Mouse (Mus musculus) limb, embryonic 14.5 days (tissue): ENCODE measurements around the gene Unc13d. TPM values are rescaled to one million over a fixed set of nuclear protein-coding genes. Genes with fewer than 3 reads are reported as not detected.

Source experiments
- ATAC-seq: fragments of 200-750 bp; cut with Nextera tagmentation; 2 replicates; pipeline ENCODE4 v1.8.0; 2017; ENCODE audit warnings: low read depth, moderate number of reproducible peaks, moderate TSS enrichment; ENCODE audit not compliant: low FRiP score
- DNase-seq: peaks from one replicate; pipeline ENCODE4 v3.0.0-alpha.2; 2015; ENCODE audit warnings: low spot score
- H3K27ac ChIP-seq: fragments of 300-500 bp; sonication (generic); replicated peaks from 2 replicates; pipeline ENCODE4 v1.5.1; 2014; ENCODE audit warnings: low read depth, mild to moderate bottlenecking, low read length, moderate library complexity, mixed read lengths
- H3K27me3 ChIP-seq: fragments of 300-500 bp; sonication (generic); 2 replicates; pipeline ENCODE4 v1.6.1; 2014; ENCODE audit warnings: low read length, mixed read lengths; ENCODE audit not compliant: control insufficient read depth, insufficient read depth
- H3K36me3 ChIP-seq: fragments of 300-500 bp; sonication (generic); 2 replicates; pipeline ENCODE4 v1.6.1; 2014; ENCODE audit warnings: mild to moderate bottlenecking, low read length, moderate library complexity, mixed read lengths; ENCODE audit not compliant: control insufficient read depth, insufficient read depth
- H3K4me1 ChIP-seq: fragments of 300-500 bp; sonication (generic); 2 replicates; pipeline ENCODE4 v1.6.1; 2014; ENCODE audit warnings: antibody characterized with exemption, low read length, mixed read lengths; ENCODE audit not compliant: control insufficient read depth, insufficient read depth
- H3K4me2 ChIP-seq: fragments of 300-500 bp; sonication (generic); replicated peaks from 2 replicates; pipeline ENCODE4 v1.6.1; 2014; ENCODE audit warnings: low read depth, mild to moderate bottlenecking, low read length, moderate library complexity; ENCODE audit not compliant: severe bottlenecking
- H3K4me3 ChIP-seq: fragments of 300-500 bp; sonication (generic); replicated peaks from 2 replicates; pipeline ENCODE4 v1.5.1; 2014; ENCODE audit warnings: low read length
- H3K9ac ChIP-seq: fragments of 300-500 bp; sonication (generic); 2 replicates; pipeline ENCODE4 v1.6.1; 2014; ENCODE audit warnings: mild to moderate bottlenecking, low read depth, low read length, moderate library complexity; ENCODE audit not compliant: severe bottlenecking
- H3K9me3 ChIP-seq: fragments of 300-500 bp; sonication (generic); 2 replicates; pipeline ENCODE4 v1.6.1; 2016; ENCODE audit warnings: low read length; ENCODE audit not compliant: control insufficient read depth
- POLR2A ChIP-seq: fragments of 200-500 bp; IDR thresholded peaks from 2 replicates; pipeline ENCODE4 v1.8.0; 2012; ENCODE audit warnings: inconsistent platforms, mild to moderate bottlenecking, moderate library complexity, borderline replicate concordance; ENCODE audit not compliant: insufficient read depth, insufficient read length; ENCODE audit errors: extremely low read depth
- WGBS: fragments of 180-500 bp; shearing (Covaris S2); extraction: QIAGEN DNeasy Blood & Tissue Kit; methylation state at CpG from one replicate; pipeline ENCODE4 v1.1.7; 2014; 5-methylcytosine and 5-hydroxymethylcytosine counted together
- polyA plus RNA-seq, 2 experiments: library from polyadenylated mRNA; depleted of rRNA in 1 of 2; stranded (reverse) in 1 of 2; unstranded in 1 of 2; fragments of >200 nt; fragmentation: Nextera tagmentation in 1 of 2; extraction: Ambion mirVana in 1 of 2; gene quantifications; 2 replicates each; pipeline versions ENCODE4 v1.2.1 to v1.2.3; 2012 to 2014

Gene Unc13d
- polyA plus RNA-seq, 2 experiments = 3.4 to 4.3 TPM

DNA sequence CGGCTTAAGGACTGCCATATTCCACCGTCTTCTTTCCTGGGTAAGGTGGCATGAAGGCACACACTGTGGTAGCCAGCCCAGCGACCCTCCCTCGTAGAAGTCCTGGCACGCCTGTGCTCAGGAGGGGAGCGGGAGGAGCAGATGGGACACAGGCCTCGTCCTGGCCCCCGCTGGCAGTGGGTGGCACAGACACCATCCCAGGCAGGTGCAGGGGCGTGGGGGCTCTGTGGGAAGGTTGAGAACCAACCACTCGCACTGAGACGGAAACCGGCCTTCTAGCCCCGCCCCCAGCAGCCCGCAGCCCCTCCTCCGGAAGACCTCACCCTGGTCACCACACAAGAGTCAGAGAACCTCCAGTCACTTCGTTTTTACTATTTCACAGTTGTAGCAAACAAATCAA is 460 bp upstream of the Unc13d start:
- Histone ChIP-seq H3K9me3 (no peaks in the 10 kb centered on the region), H3K27me3 (no peaks in the 10 kb centered on the region), H3K9ac (0 out of 2 replicates have a peak overlapping the region, but pooled peaks have one; percentile 34), H3K4me1 (peaks cover 14% of the 10 kb centered on the region; the same call in 1 of the 2 replicates), H3K4me3 (peak overlapping the region; percentile 19; the same call in 1 of the 2 replicates), H3K36me3 (peaks cover 43% of the 10 kb centered on the region), H3K27ac (no peak overlapping the region; the same call in 1 of the 2 replicates), H3K4me2 (peak overlapping the region; percentile 43)
- ATAC-seq (no peak), DNase-seq (peak; percentile 28)
- WGBS = 11% methylated on average over 16 of the region's 16 CpGs
- no peak for TF ChIP-seq POLR2A

DNA sequence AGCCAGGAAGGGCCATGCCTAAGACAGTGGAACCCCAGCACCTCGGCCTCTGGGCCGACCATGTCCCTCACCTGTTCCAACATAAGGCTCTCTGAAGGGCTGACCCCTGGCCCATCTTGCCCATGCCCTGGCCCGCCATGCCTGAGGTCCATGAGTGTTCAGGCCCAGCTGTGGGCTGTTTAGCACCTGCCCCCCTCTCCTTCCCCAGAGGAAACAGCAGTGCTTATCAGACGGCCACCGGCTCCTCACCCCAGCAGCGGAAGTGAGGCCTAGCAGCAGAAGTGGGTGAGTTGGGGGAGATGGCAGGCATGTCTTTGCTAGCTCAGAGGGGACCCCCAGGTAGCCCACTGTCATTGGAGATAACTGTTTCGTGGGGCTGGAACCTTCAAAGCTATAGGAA is 925 bp downstream of the Unc13d start:
- peaks cover 31% of the 10 kb centered on the region for H3K36me3 ChIP-seq
- DNase-seq = no peak
- 81% methylated on average over 6 of the region's 7 CpGs for whole genome bisulfite sequencing
- no peak overlapping the region for H3K27ac ChIP-seq
- TF ChIP-seq POLR2A = no peak
- no peak overlapping the region for H3K4me3 ChIP-seq
- no peak overlapping the region for H3K4me2 ChIP-seq
- H3K9me3 ChIP-seq = no peaks in the 10 kb centered on the region
- H3K27me3 ChIP-seq = no peaks in the 10 kb centered on the region
- H3K4me1 ChIP-seq = peaks cover 14% of the 10 kb centered on the region; the same call in 1 of the 2 replicates
- no peak for ATAC-seq
- no peak overlapping the region for H3K9ac ChIP-seq

DNA sequence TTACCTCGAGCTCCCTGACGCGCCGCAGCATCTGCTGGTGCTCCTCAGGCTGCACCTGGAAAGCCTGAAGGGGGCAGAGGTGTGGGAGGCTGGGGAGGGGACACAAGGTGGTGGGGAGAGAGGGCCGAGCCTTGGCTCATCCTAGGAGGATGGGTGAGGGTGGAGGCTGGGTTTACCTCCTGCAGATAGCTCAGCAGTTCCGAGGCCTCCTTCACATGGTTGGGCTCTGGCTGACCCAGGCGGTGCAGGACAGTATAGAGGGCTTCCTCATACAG is 1.6 kb downstream of the Unc13d start:
- ATAC-seq (no peak), DNase-seq (no peak)
- no peaks in the 10 kb centered on the region for H3K27me3 ChIP-seq
- peaks cover 14% of the 10 kb centered on the region; the same call in 1 of the 2 replicates for H3K4me1 ChIP-seq
- H3K4me3 ChIP-seq = no peak overlapping the region
- H3K9me3 ChIP-seq = no peaks in the 10 kb centered on the region
- no peak for TF ChIP-seq POLR2A
- 67% methylated on average over 7 of the region's 7 CpGs for WGBS
- no peak overlapping the region for H3K9ac ChIP-seq
- H3K4me2 ChIP-seq = no peak overlapping the region
- peaks cover 26% of the 10 kb centered on the region for H3K36me3 ChIP-seq
- no peak overlapping the region for H3K27ac ChIP-seq

DNA sequence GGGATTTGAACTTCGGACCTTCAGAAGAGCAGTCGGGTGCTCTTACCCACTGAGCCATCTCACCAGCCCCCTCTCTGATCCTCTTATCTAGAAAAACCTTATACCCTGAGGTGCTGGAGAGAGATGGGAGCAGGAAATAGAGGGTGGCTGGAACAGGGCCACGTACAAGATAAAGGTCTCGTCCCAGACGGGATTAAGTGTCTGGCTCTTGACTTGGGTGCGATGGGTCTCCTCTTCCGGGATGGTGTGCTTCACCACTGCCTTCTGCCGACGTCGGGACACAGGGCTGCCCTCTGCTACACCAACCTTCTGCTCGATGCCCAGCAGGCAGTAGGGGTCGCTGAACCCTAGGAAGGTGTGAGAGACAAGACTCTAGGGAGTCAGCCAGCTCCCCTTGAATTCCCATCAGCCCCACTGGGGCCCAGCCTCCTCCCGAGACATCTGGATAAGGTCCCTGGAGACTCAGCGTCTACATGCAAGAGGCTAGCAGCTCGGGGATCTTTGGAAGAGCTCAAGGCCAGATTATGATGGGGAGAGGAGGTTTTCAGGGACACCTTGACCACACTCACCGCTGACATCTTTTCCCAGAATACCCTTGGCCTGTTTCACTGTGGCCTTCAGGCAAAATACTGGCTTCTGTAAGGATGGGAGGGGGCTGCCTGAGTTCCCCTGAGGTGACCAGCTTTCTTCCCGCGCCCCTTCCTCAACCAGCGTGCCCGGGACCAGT is 2.1 kb downstream of the Unc13d start:
- H3K4me3 ChIP-seq = no peak overlapping the region
- peaks cover 20% of the 10 kb centered on the region for H3K36me3 ChIP-seq
- no peak overlapping the region for H3K27ac ChIP-seq
- peaks cover 14% of the 10 kb centered on the region; the same call in 1 of the 2 replicates for H3K4me1 ChIP-seq
- H3K9ac ChIP-seq = no peak overlapping the region
- H3K4me2 ChIP-seq = no peak overlapping the region
- no peaks in the 10 kb centered on the region for H3K27me3 ChIP-seq
- no peaks in the 10 kb centered on the region for H3K9me3 ChIP-seq
- no peak for TF ChIP-seq POLR2A
- no peak for DNase-seq
- no peak for ATAC-seq
- 65% methylated on average over 14 of the region's 20 CpGs for WGBS

DNA sequence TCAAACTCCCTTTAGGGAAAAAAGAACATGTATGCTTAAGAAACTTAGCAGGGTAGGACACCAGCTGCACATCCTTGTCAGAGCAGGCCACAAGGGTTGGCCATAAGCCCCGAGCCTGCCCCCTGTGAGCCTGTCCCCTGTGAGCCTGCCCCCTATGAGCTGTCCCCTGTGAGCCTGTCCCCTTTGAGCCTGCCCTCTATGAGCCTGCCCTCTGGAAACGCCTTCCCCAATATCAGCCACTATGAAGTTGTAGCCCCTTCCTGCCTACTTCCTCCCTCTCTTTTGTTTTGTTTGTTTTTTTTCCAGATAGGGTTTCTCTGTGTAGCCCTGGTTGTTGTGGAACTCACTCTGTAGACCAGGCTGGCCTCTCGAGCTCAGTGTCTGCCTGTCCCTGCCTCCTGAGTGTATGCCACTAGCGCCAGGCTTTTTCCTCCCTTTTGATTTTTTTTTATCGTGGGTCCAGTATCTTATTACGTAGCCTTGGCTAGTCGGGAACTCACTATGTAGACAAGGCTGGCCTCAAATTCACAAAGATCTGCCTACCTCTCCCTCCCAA is 3.2 kb downstream of the Unc13d start:
- peaks cover 14% of the 10 kb centered on the region; the same call in 1 of the 2 replicates for H3K4me1 ChIP-seq
- H3K4me2 ChIP-seq = no peak overlapping the region
- H3K4me3 ChIP-seq = no peak overlapping the region
- ATAC-seq = no peak
- no peak for DNase-seq
- H3K9me3 ChIP-seq = no peaks in the 10 kb centered on the region
- peaks cover 9% of the 10 kb centered on the region for H3K36me3 ChIP-seq
- no peak overlapping the region for H3K27ac ChIP-seq
- 54% methylated on average over 7 of the region's 7 CpGs for WGBS
- TF ChIP-seq POLR2A = no peak
- H3K9ac ChIP-seq = no peak overlapping the region
- no peaks in the 10 kb centered on the region for H3K27me3 ChIP-seq
